Mouse (Mus musculus) lung, adult 2 months (tissue): ENCODE measurements around the gene Hbp1.

ENCODE experiments used
- CTCF ChIP-seq: fragments of 200-500 bp; IDR thresholded peaks from 2 replicates; pipeline ENCODE4 v1.5.1; 2011; ENCODE audit warnings: mild to moderate bottlenecking, low read length, control low read depth; ENCODE audit not compliant: insufficient read depth
- POLR2A ChIP-seq: fragments of 200-500 bp; IDR thresholded peaks from 2 replicates; pipeline ENCODE4 v1.6.1; 2011; ENCODE audit warnings: low read depth, mild to moderate bottlenecking, control low read depth, low read length, borderline replicate concordance; ENCODE audit errors: extremely low read depth

DNA sequence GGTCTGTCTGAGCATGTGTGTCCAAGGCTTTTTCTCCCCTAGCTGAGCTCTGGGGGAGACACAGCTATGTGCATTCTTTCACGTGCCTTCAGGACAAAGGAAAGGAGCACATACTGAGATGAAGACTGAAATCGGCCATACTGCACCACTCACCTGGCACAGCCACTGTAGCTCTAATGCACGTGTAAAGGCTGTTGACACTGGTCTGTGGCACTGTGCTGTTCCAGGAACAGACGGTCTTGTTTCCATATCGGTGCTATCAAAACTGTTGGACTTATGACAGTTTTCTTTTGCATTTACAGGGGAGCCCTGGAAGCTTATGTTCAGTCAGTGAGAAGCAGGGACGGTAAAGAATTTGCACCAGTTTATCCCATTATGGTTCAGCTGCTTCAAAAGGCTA, 25.0 kb downstream of the Hbp1 start:
- no peak for TF ChIP-seq CTCF
- TF ChIP-seq POLR2A = no peak
